Mouse (Mus musculus): ENCODE measurements around the gene St3gal4. TPM values are rescaled to one million over a fixed set of nuclear protein-coding genes. Genes with fewer than 3 reads are reported as not detected.

The St3gal4 gene
- polyA plus RNA-seq, 1 experiment from 2014 or later: 10.7 TPM

- Histone ChIP-seq H3K4me1 (peaks cover 15% of the 10 kb centered on the region), H3K4me3 (no peak overlapping the region), H3K36me3 (no peaks in the 10 kb centered on the region), H3K27me3 (ENCODE audit: low read depth, poor library complexity, severe bottlenecking) (no peaks in the 10 kb centered on the region; the same call in 1 of the 2 replicates), H3K9me3 (replicated peaks) (no peaks in the 10 kb centered on the region), H3K27ac (replicated peaks) (no peak overlapping the region)
- 64% methylated on average over 9 of the region's 9 CpGs for WGBS
- DNase-seq (ENCODE audit: low spot score): no peak
These were observed 120.9 kb downstream of the St3gal4 start for GRCm38 (mm10) chr9:34997880-34998865.

Other genes starting within 250 kb of the St3gal4 start
- gene Dcps, start 56.8 kb upstream of the St3gal4 start, polyA plus RNA-seq (2016; fragmentation: Nextera tagmentation; extraction: Ambion mirVana): 108 TPM in 2 replicates
- 85.5 and 87.3 TPM in 2 replicates for gene Srpr, start 80.9 kb upstream of the St3gal4 start, polyA plus RNA-seq (2016; fragmentation: Nextera tagmentation; extraction: Ambion mirVana)
- gene Tirap, start 81.0 kb upstream of the St3gal4 start, polyA plus RNA-seq (2016; fragmentation: Nextera tagmentation; extraction: Ambion mirVana): 18.5 and 19.6 TPM in 2 replicates
- 54.6 and 57.2 TPM in 2 replicates for gene Foxred1, start 91.8 kb upstream of the St3gal4 start, polyA plus RNA-seq (2016; fragmentation: Nextera tagmentation; extraction: Ambion mirVana)
- 71.7 and 72.7 TPM in 2 replicates for gene Fam118b, start 148.5 kb upstream of the St3gal4 start, polyA plus RNA-seq (2016; fragmentation: Nextera tagmentation; extraction: Ambion mirVana)
- gene Rpusd4, start 148.6 kb upstream of the St3gal4 start, polyA plus RNA-seq (2016; fragmentation: Nextera tagmentation; extraction: Ambion mirVana): 28.6 and 32.2 TPM in 2 replicates